Mouse (Mus musculus) embryo, embryonic 9.5 days (tissue): Measurements from ENCODE around the gene Cers6.

ENCODE experiments used
- DNase-seq: peaks from one replicate; pipeline ENCODE4 v3.0.0-alpha.2; 2017; ENCODE audit errors: extremely low spot score

The Cers6 gene

DNA sequence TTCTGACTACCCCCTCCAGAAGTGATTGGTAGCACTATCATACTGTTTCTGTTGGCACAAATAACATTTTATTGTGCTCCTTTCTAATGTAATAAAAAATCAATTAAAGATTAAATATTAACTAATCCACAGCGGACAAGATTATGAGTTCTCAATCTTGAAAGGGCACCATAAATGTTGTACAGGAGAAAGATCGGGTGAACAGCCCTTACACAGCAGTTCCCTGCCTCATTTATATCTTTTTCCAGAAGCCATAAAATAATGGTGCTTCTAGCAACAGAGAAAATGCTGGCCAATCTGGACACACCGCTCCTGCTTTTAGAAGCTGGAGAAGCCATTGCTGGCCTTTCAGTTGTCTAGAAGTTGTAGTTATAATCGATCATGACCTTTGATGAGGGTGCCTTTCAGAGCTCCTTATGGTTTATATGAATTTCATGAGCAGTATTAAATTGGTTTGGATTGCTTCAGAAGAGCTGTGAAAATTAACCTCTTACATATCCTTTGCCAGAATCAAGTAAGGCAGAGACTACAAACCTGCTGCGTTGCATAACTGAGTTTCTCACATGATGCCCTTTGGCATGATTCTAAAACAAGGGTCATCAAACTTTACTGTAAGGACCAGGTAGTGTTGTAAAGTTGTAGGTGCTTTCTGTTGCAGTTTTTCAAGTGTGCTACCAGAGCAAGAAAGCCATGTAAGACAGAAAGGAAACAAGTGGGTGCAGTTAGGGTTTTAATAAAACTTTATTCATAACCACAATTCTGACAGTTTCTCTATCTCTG, 200.9 kb downstream of the Cers6 start:
- DNase-seq, result no peak

DNA sequence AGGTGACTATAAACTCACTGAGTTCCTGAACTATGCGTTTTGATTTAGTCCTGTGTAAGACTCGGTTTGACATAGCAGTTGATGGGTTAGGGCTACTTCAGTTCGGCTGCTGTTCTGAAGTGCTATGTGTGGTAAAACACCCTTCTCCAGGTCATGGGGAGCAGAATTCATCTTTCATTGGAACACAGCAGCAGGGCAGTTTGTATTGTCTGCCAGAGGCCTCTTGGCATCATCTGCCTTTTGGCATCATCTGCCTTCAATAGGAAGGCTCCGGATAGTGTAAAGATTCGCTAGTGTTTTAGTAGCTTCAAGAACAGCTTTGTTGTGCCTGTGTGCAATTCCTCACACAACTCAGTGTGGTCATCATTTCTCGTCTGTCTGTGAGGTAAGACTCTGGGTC, 203.5 kb downstream of the Cers6 start:
- no peak for DNase-seq

GRCm38 (mm10) chr2:69071440-69072235, 210.4 kb downstream of the Cers6 start:
- DNase-seq, result no peak

- DNase-seq, result no peak
These were observed 215.9 kb downstream of the Cers6 start for GRCm38 (mm10) chr2:69077189-69077588.

- DNase-seq, result no peak
These were observed 219.5 kb downstream of the Cers6 start for GRCm38 (mm10) chr2:69080760-69081159.

GRCm38 (mm10) chr2:69082499-69083197, 221.4 kb downstream of the Cers6 start:
- no peak for DNase-seq

DNA sequence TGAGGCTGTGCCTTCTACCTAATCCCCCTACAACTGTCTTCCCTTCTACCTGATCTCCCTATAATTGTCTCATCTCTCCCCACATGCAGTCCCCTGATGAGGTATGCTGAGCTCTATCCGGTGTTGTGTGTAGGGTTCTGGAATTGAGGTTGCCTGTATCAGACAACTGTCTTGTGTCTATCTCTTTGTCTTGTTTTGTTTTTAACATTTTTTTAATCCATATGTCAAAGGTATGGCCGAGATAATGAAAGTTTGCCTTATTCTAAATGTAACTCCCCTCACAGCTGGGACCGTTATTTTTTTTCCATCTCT, 221.9 kb downstream of the Cers6 start:
- no peak for DNase-seq

- no peak for DNase-seq
These were observed 223.2 kb downstream of the Cers6 start for GRCm38 (mm10) chr2:69084416-69084815.

GRCm38 (mm10) chr2:69086505-69087260, 225.4 kb downstream of the Cers6 start:
- DNase-seq, result no peak

GRCm38 (mm10) chr2:69095836-69096235, 234.6 kb downstream of the Cers6 start:
- no peak for DNase-seq

- DNase-seq, result no peak
These were observed 235.6 kb downstream of the Cers6 start for GRCm38 (mm10) chr2:69096821-69097220.

GRCm38 (mm10) chr2:69097526-69097925, 236.3 kb downstream of the Cers6 start:
- DNase-seq, result no peak

GRCm38 (mm10) chr2:69098701-69099100, 237.5 kb downstream of the Cers6 start:
- DNase-seq, result no peak

- no peak for DNase-seq
These were observed 237.9 kb downstream of the Cers6 start for GRCm38 (mm10) chr2:69099147-69099546.

- DNase-seq, result peak; percentile 50
These were observed 239.5 kb downstream of the Cers6 start for GRCm38 (mm10) chr2:69100706-69101105.

- no peak for DNase-seq
These were observed 242.3 kb downstream of the Cers6 start for GRCm38 (mm10) chr2:69103526-69103925.

DNA sequence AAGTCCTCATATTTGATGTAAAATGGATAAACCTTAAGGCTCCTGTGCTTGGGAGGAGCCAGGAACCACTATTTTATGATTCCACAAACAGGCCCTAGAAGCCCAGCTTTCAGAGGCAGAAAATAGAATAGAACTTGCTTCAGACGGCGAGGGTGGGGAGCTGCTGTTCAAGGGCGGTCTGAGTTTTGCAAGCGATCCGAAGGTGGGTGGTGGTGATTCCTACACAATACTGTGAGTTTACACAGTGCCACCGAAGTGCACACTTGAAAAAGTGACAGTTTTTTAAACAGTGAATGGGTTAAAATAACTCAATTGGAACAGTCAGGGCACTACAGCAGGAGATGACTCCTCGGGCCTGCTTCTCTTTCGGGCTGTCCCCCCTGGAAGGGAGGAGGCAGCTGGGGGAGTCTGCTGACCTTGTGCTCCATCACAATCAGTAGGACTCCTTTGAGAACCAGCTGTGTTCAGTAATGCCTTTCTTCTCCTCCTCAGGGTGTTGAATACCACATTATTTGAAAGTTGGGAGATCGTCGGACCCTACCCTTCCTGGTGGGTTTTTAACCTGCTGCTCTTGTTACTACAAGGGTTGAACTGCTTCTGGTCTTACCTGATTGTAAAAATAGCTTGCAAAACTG, 243.4 kb downstream of the Cers6 start:
- no peak for DNase-seq

DNA sequence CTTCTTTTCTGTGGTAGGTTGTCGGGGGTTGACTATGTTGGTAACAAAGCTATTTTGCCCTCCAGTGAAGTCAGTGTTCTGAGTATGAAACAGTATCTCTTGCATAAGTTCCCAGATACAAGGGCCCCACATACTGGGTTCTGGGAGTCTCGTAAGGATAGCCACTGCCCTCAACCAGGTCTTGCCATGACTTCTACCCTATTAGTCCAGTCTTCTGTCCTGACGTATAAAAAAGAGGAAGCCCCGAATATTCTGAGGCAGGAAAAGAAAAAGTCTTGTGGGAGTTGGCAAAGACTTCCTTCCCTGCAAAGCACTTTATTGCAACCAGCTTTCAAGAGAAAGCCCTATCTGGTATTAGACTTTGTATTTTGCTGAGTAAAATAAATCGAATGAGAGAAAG, 248.0 kb downstream of the Cers6 start:
- no peak for DNase-seq

DNA sequence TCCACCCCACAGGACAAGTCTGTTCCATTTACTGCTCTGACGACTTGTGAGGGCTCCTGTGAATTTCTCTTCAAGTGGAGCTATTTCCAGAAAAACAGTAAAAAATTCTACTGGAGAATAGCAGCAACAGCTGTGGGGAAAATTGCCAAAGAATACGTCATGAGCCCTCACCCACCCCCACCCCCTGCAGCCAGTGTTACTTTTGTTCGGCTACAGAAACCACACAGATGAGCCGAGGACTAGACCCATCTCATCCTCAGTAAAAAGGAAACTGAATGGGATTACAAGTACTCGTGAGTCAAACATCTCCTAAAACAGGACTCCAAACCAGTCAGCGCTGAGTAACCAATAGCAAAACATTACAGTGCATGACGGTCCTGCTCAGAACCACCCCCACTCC, 248.5 kb downstream of the Cers6 start:
- DNase-seq, result no peak

DNA sequence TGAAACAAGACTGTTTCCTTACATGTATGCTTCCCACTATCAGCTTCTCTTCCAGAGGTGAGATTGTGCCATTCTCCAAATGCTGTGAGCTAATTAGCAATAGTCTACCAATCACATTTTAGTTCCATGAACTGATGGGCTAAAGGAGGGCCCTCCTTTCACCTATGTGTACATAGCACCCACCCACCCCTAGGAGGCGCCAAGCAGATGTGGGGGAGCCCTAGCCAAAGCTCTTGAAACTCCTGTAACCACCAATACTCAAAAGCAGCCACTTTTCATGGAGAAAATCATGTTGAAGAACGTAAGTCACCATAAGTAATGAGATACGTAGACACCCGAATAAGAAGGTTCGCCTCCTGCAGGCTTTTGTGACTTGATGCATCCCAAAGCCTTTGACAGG, 251.4 kb downstream of the Cers6 start:
- DNase-seq, result no peak

- no peak for DNase-seq
These were observed 252.7 kb downstream of the Cers6 start for GRCm38 (mm10) chr2:69113829-69114547.
